Mouse (Mus musculus) liver, embryonic 16.5 days (tissue): ENCODE measurements around the gene Heatr4. TPM values are rescaled to one million over a fixed set of nuclear protein-coding genes. Genes with fewer than 3 reads are reported as not detected.
"Not testable (repeated sequence)": the region's sequence is repeated elsewhere in the genome, so short reads cannot be mapped to it uniquely, and the experiment has no call there.

Experiments used
- ATAC-seq: fragments of 200-750 bp; cut with Nextera tagmentation; 2 replicates; pipeline ENCODE4 v1.8.0; 2017; ENCODE audit warnings: low read depth, mild to moderate bottlenecking, moderate number of reproducible peaks, moderate library complexity
- H3K27ac ChIP-seq: fragments of 300-500 bp; sonication (generic); 2 replicates; pipeline ENCODE4 v1.5.1; 2014; ENCODE audit warnings: mild to moderate bottlenecking, low read length
- H3K27me3 ChIP-seq: fragments of 300-500 bp; sonication (generic); 2 replicates; pipeline ENCODE4 v1.6.1; 2014; ENCODE audit warnings: low read depth, low read length, mixed read lengths; ENCODE audit not compliant: control insufficient read depth, insufficient read depth
- H3K36me3 ChIP-seq: fragments of 300-500 bp; sonication (generic); 2 replicates; pipeline ENCODE4 v1.6.1; 2014; ENCODE audit warnings: mild to moderate bottlenecking; ENCODE audit not compliant: control insufficient read depth, insufficient read depth
- H3K4me1 ChIP-seq: fragments of 300-500 bp; sonication (generic); 2 replicates; pipeline ENCODE4 v1.6.1; 2014; ENCODE audit warnings: low read depth, low read length, mixed read lengths; ENCODE audit not compliant: control insufficient read depth
- H3K4me2 ChIP-seq: fragments of 300-500 bp; sonication (generic); 2 replicates; pipeline ENCODE4 v1.6.1; 2014; ENCODE audit warnings: low read depth, low read length, mixed read lengths
- H3K4me3 ChIP-seq: fragments of 300-500 bp; sonication (generic); 2 replicates; pipeline ENCODE4 v1.5.1; 2014; ENCODE audit warnings: low read depth, mild to moderate bottlenecking, low read length
- H3K9ac ChIP-seq: fragments of 300-500 bp; sonication (generic); 2 replicates; pipeline ENCODE4 v1.6.1; 2014; ENCODE audit warnings: low read depth, low read length
- H3K9me3 ChIP-seq: fragments of 300-500 bp; sonication (generic); replicated peaks from 2 replicates; pipeline ENCODE4 v1.6.1; 2016; ENCODE audit warnings: low read length; ENCODE audit not compliant: control insufficient read depth
- WGBS: fragments of 180-500 bp; shearing (Covaris S2); extraction: QIAGEN DNeasy Blood & Tissue Kit; methylation state at CpG from one replicate; pipeline ENCODE4 v1.1.7; 2014; ENCODE audit not compliant: insufficient replicate concordance; 5-methylcytosine and 5-hydroxymethylcytosine counted together
- polyA plus RNA-seq: library from polyadenylated mRNA; unstranded; fragments of >200 nt; fragmentation: Nextera tagmentation; extraction: Ambion mirVana; gene quantifications from 2 replicates; pipeline ENCODE4 v1.2.1, GENCODE M21; 2015

Gene Heatr4
- polyA plus RNA-seq, 1 experiment from 2014 or later, result not detected

- H3K9me3 ChIP-seq, H3K9ac ChIP-seq, H3K27ac ChIP-seq, H3K36me3 ChIP-seq, ATAC-seq, H3K27me3 ChIP-seq, H3K4me2 ChIP-seq, H3K4me3 ChIP-seq, H3K4me1 ChIP-seq: not testable (repeated sequence)
- 34% methylated on average over 1 of the region's 1 CpGs for WGBS
Measured at GRCm38 (mm10) chr12:83938592-83938991, 46.1 kb downstream of the Heatr4 start.

GRCm38 (mm10) chr12:83937600-83937999 is 47.1 kb downstream of the Heatr4 start:
- Histone ChIP-seq H3K27me3 (no peaks in the 10 kb centered on the region), H3K4me2 (no peak overlapping the region), H3K4me3 (no peak overlapping the region), H3K27ac (no peak overlapping the region), H3K9ac (no peak overlapping the region), H3K36me3 (no peaks in the 10 kb centered on the region), H3K9me3 (no peaks in the 10 kb centered on the region), H3K4me1 (peaks cover 7% of the 10 kb centered on the region; the same call in 1 of the 2 replicates)
- WGBS, result 57% methylated on average over 10 of the region's 10 CpGs
- ATAC-seq, result no peak

- Histone ChIP-seq H3K4me2 (no peak overlapping the region), H3K36me3 (no peaks in the 10 kb centered on the region), H3K27me3 (no peaks in the 10 kb centered on the region), H3K4me3 (no peak overlapping the region), H3K9ac (no peak overlapping the region), H3K9me3 (no peaks in the 10 kb centered on the region), H3K27ac (no peak overlapping the region), H3K4me1 (peaks cover 6% of the 10 kb centered on the region)
- WGBS, result 6% methylated on average over 2 of the region's 2 CpGs
- 0 out of 2 replicates have a peak, but pooled peaks have one; percentile 19 for ATAC-seq
Measured at GRCm38 (mm10) chr12:83929186-83929804, 55.4 kb downstream of the Heatr4 start.

DNA sequence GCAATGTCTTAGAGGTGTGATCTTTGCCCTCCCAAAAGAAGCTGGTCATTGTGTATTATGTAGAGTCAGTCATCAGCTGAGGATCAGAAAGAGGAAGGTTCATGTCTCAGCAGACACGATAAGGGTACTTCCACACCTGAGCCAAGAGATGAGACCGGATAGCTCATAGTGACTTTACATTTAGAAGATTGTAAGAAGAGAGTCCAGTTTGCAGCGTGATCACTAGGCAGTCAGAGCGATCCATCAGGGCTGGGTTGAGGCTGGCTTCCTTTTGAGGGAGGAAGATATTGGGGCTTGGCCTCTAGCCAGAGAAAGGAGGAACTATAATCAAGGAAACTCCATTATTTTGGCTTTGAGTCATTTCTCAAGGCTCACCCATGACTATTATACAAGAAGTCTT is 56.9 kb downstream of the Heatr4 start:
- Histone ChIP-seq H3K9me3 (no peaks in the 10 kb centered on the region), H3K9ac (no peak overlapping the region), H3K27ac (no peak overlapping the region), H3K36me3 (no peaks in the 10 kb centered on the region), H3K4me1 (peaks cover 15% of the 10 kb centered on the region), H3K27me3 (no peaks in the 10 kb centered on the region), H3K4me2 (no peak overlapping the region), H3K4me3 (no peak overlapping the region)
- no peak for ATAC-seq
- WGBS, result 15% methylated on average over 4 of the region's 4 CpGs

DNA sequence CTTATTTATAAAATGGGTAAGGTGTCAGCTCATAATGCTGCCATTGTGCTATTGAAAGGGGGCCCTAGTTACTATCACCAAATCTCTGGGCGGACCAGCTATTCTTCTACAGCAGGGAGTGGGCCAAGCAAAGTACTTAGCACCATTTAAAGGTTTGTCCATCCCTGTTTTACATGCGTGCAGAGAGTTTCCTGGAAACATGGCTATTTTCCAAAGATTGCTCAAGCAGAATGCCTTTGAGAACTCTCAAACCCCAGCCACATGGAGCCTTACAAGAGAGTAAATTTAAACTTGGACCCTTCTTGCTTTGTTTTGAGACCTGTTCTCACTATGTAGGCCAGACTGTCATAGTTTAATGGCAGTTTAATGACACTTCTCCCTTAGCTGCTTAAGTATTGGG is 58.6 kb downstream of the Heatr4 start:
- Histone ChIP-seq H3K27ac (no peak overlapping the region), H3K9ac (no peak overlapping the region), H3K36me3 (no peaks in the 10 kb centered on the region), H3K27me3 (no peaks in the 10 kb centered on the region), H3K4me2 (no peak overlapping the region), H3K4me3 (no peak overlapping the region), H3K4me1 (peaks cover 19% of the 10 kb centered on the region), H3K9me3 (no peaks in the 10 kb centered on the region)
- no peak for ATAC-seq
- WGBS, result 56% methylated on average over 2 of the region's 2 CpGs

- Histone ChIP-seq H3K9ac (no peak overlapping the region), H3K36me3 (no peaks in the 10 kb centered on the region), H3K4me2 (peak overlapping the region; percentile 19; the same call in 1 of the 2 replicates), H3K27ac (peak overlapping the region; percentile 41; the same call in 1 of the 2 replicates), H3K4me1 (peaks cover 23% of the 10 kb centered on the region), H3K4me3 (no peak overlapping the region), H3K9me3 (no peaks in the 10 kb centered on the region), H3K27me3 (no peaks in the 10 kb centered on the region)
- no peak for ATAC-seq
- WGBS, result 55% methylated on average over 7 of the region's 7 CpGs
Measured at GRCm38 (mm10) chr12:83925160-83925703, 59.4 kb downstream of the Heatr4 start.

- no peak overlapping the region for H3K4me2 ChIP-seq
- no peaks in the 10 kb centered on the region for H3K27me3 ChIP-seq
- H3K9me3 ChIP-seq, result no peaks in the 10 kb centered on the region
- no peak overlapping the region for H3K4me3 ChIP-seq
- H3K9ac ChIP-seq, result no peak overlapping the region
- H3K4me1 ChIP-seq, result peaks cover 27% of the 10 kb centered on the region
- 54% methylated on average over 3 of the region's 3 CpGs for WGBS
- ATAC-seq, result no peak
- 0 out of 2 replicates have a peak overlapping the region, but pooled peaks have one; percentile 19 for H3K27ac ChIP-seq
- H3K36me3 ChIP-seq, result no peaks in the 10 kb centered on the region
Measured at GRCm38 (mm10) chr12:83924332-83924731, 60.3 kb downstream of the Heatr4 start.

GRCm38 (mm10) chr12:83923486-83923859 is 61.2 kb downstream of the Heatr4 start:
- 54% methylated on average over 1 of the region's 1 CpGs for WGBS
- Histone ChIP-seq H3K36me3 (no peaks in the 10 kb centered on the region), H3K27me3 (no peaks in the 10 kb centered on the region), H3K4me1 (peaks cover 23% of the 10 kb centered on the region), H3K4me2 (no peak overlapping the region), H3K9ac (no peak overlapping the region), H3K4me3 (no peak overlapping the region), H3K27ac (no peak overlapping the region), H3K9me3 (no peaks in the 10 kb centered on the region)
- ATAC-seq, result no peak

DNA sequence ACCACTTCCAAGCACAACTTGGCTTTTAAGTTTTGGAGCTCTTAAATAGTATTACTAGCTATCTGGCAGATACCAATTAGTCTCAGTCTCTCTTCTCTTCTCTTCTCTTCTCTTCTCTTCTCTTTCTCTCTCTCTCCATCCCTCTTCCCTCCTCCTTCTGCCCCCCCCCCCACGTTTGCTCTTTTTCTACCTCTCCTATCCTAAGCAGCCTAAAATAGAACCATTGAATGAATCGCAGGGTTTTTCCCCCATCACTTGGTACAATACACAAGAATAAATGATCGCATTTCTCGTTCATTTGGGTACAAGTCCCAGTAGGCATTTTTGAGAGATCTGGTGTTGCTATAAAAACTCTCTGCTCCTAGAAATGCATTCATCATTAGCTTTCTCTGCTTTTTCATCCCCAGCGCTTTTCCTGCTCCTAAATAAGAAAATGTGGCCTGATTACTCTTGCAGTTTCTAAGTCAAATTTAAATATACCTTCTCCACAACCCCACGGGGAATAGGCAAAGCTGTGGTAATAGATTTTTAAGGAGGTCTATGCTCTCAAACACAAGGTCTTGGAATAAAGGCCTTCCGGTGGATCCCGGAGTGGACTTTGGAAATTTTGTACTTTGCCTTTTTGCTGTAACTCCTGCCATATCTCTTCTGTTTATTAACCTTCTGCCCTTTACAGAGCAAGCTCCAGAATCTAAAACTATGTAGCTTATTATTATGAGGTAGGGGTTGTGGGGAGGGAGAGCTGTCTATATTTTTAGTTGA is 61.7 kb downstream of the Heatr4 start:
- ATAC-seq, result no peak
- Histone ChIP-seq H3K27me3 (no peaks in the 10 kb centered on the region), H3K27ac (peak overlapping the region; percentile 58), H3K9me3 (no peaks in the 10 kb centered on the region), H3K4me3 (peak overlapping the region; percentile 95), H3K4me2 (peak overlapping the region; percentile 79), H3K4me1 (peaks cover 23% of the 10 kb centered on the region), H3K9ac (peak overlapping the region; percentile 61), H3K36me3 (no peaks in the 10 kb centered on the region)
- 50% methylated on average over 8 of the region's 8 CpGs for WGBS
